Mouse (Mus musculus) forebrain, postnatal 0 days (tissue): ENCODE data around the gene Glce. TPM values are rescaled to one million over a fixed set of nuclear protein-coding genes. Genes with fewer than 3 reads are reported as not detected.

Source experiments
- ATAC-seq: fragments of 200-750 bp; cut with Nextera tagmentation; 2 replicates; pipeline ENCODE4 v1.8.0; 2017; ENCODE audit warnings: mild to moderate bottlenecking, moderate library complexity
- DNase-seq: peaks from one replicate; pipeline ENCODE4 v3.0.0-alpha.2; 2015
- H3K27ac ChIP-seq: fragments of 300-500 bp; sonication (generic); 2 replicates; pipeline ENCODE4 v1.5.1; 2014; ENCODE audit warnings: low read depth, mild to moderate bottlenecking, antibody characterized with exemption, low read length, moderate library complexity, mixed read lengths
- H3K27me3 ChIP-seq: fragments of 300-500 bp; sonication (generic); 2 replicates; pipeline ENCODE4 v1.6.1; 2014; ENCODE audit warnings: mild to moderate bottlenecking, low read length, mixed read lengths; ENCODE audit not compliant: insufficient read depth
- H3K36me3 ChIP-seq: fragments of 300-500 bp; sonication (generic); 2 replicates; pipeline ENCODE4 v1.6.1; 2014; ENCODE audit warnings: mild to moderate bottlenecking, moderate library complexity; ENCODE audit not compliant: insufficient read depth
- H3K4me1 ChIP-seq: fragments of 300-500 bp; sonication (generic); 2 replicates; pipeline ENCODE4 v1.6.1; 2014; ENCODE audit warnings: antibody characterized with exemption; ENCODE audit not compliant: insufficient read depth
- H3K4me2 ChIP-seq: fragments of 300-500 bp; sonication (generic); 2 replicates; pipeline ENCODE4 v1.6.1; 2014; ENCODE audit warnings: low read depth, mild to moderate bottlenecking, moderate library complexity
- H3K4me3 ChIP-seq: fragments of 300-500 bp; sonication (generic); 2 replicates; pipeline ENCODE4 v1.5.1; 2014; ENCODE audit warnings: low read depth, low read length, mixed read lengths
- H3K9ac ChIP-seq: fragments of 300-500 bp; sonication (generic); 2 replicates; pipeline ENCODE4 v1.6.1; 2014; ENCODE audit warnings: mild to moderate bottlenecking
- H3K9me3 ChIP-seq: fragments of 300-500 bp; sonication (generic); 2 replicates; pipeline ENCODE4 v1.6.1; 2016; ENCODE audit warnings: low read length
- CTCF ChIP-seq: sonication (generic); IDR thresholded peaks from 2 replicates; pipeline ENCODE4 v1.5.1; 2016; ENCODE audit warnings: antibody characterized with exemption, control low read depth, low read depth
- WGBS: fragments of 180-500 bp; shearing (Covaris S2); extraction: QIAGEN DNeasy Blood & Tissue Kit; methylation state at CpG from one replicate; pipeline ENCODE4 v1.1.7; 2014; 5-methylcytosine and 5-hydroxymethylcytosine counted together
- microRNA-seq, 2 experiments: library from miRNA; unstranded; fragments of <30 nt; microRNA quantifications; one replicate each; pipeline ENCODE4; 2016
- polyA plus RNA-seq: library from polyadenylated mRNA; unstranded; fragments of >200 nt; fragmentation: Nextera tagmentation; extraction: Ambion mirVana; gene quantifications from 2 replicates; pipeline ENCODE4 v1.2.1, GENCODE M21; 2015
- total RNA-seq: library from RNA; depleted of rRNA; stranded (reverse); fragments of >200 nt; gene quantifications from 2 replicates; pipeline ENCODE4 v1.2.3, GENCODE M21; 2014; rRNA removed

The Glce gene
- total and polyA plus RNA-seq, 2 experiments from 2014 or later: 15.3 to 36.9 TPM

GRCm38 (mm10) chr9:62008360-62008759, 114.1 kb downstream of the Glce start:
- H3K27ac ChIP-seq: no peak overlapping the region
- no peaks in the 10 kb centered on the region for H3K27me3 ChIP-seq
- no peaks in the 10 kb centered on the region for H3K9me3 ChIP-seq
- H3K36me3 ChIP-seq: no peaks in the 10 kb centered on the region
- H3K9ac ChIP-seq: no peak overlapping the region
- H3K4me1 ChIP-seq: no peaks in the 10 kb centered on the region
- no peak overlapping the region for H3K4me3 ChIP-seq
- no peak for TF ChIP-seq CTCF
- no peak overlapping the region for H3K4me2 ChIP-seq
- no peak for DNase-seq
- 84% methylated on average over 5 of the region's 5 CpGs for WGBS
- no peak for ATAC-seq

Small RNAs within 50 kb of the gene (microRNA-seq; reads per million reads assigned to microRNA genes)
- 0.39 to 0.49 reads per million in 2 experiments for gene Mir5133

Other genes with a start within 250 kb of the Glce start
- 3,281 and 3,879 TPM in 2 replicates for gene Rplp1, start 208.1 kb downstream of the Glce start, total RNA-seq
- 995 and 1,414 TPM in 2 replicates for gene Rplp1, start 208.1 kb downstream of the Glce start, polyA plus RNA-seq
- gene Kif23, start 175.9 kb downstream of the Glce start, total RNA-seq: 6.7 and 8.1 TPM in 2 replicates
- gene Kif23, start 175.9 kb downstream of the Glce start, polyA plus RNA-seq: 8.2 and 8.3 TPM in 2 replicates
- 0.31 and 0.43 TPM in 2 replicates for gene Paqr5, start 95.8 kb downstream of the Glce start, total RNA-seq
- gene Paqr5, start 95.8 kb downstream of the Glce start, polyA plus RNA-seq: 0.53 and 0.58 TPM in 2 replicates
- 0.19 TPM in 1 of 2 replicates, not detected in the other for gene Spesp1, start 159.6 kb upstream of the Glce start, total RNA-seq
- not detected in 2 replicates for gene Spesp1, start 159.6 kb upstream of the Glce start, polyA plus RNA-seq
- gene Anp32a, start 218.6 kb upstream of the Glce start, total RNA-seq: 130 and 140 TPM in 2 replicates
- gene Anp32a, start 218.6 kb upstream of the Glce start, polyA plus RNA-seq: 96.1 and 110 TPM in 2 replicates